Mouse (Mus musculus): Measurements from ENCODE around the gene Grm6.
A peak's percentile ranks its signal among the peaks of the same experiment; 100 is the strongest.

Gene Grm6

GRCm38 (mm10) chr11:50850177-50850735, at the start of gene Grm6:
Gene Grm6 (plus strand): TSS chr11:50850685.
- DNase-seq (ENCODE audit: low spot score) = no peak

- no peak for DNase-seq (ENCODE audit: low spot score)
Observed at GRCm38 (mm10) chr11:50814233-50814632, 36.3 kb upstream of the Grm6 start.

GRCm38 (mm10) chr11:50826214-50826613, 24.3 kb upstream of the Grm6 start:
- no peak for DNase-seq (ENCODE audit: low spot score)

GRCm38 (mm10) chr11:50827010-50827953, 23.2 kb upstream of the Grm6 start, which contains the start of gene Zfp354c:
Gene Zfp354c (minus strand): TSS chr11:50827724.
- DNase-seq (ENCODE audit: low spot score) = peak; percentile 87

GRCm38 (mm10) chr11:50835727-50836126, 14.8 kb upstream of the Grm6 start:
- DNase-seq (ENCODE audit: low spot score) = no peak

GRCm38 (mm10) chr11:50841023-50841735, 9.3 kb upstream of the Grm6 start, which contains the start of gene Zfp879:
Gene Zfp879 (minus strand): TSS chr11:50841552.
- DNase-seq (ENCODE audit: low spot score) = peak; percentile 94

GRCm38 (mm10) chr11:50845951-50846350, 4.5 kb upstream of the Grm6 start:
- DNase-seq (ENCODE audit: low spot score) = no peak

- no peak for DNase-seq (ENCODE audit: low spot score)
Observed at GRCm38 (mm10) chr11:50847047-50847446, 3.4 kb upstream of the Grm6 start.

- DNase-seq (ENCODE audit: low spot score) = no peak
Observed at GRCm38 (mm10) chr11:50848520-50849137, 1.9 kb upstream of the Grm6 start.

GRCm38 (mm10) chr11:50849310-50849709, 1.2 kb upstream of the Grm6 start:
- DNase-seq (ENCODE audit: low spot score) = no peak

- no peak for DNase-seq (ENCODE audit: low spot score)
Observed at GRCm38 (mm10) chr11:50850989-50851601, 610 bp downstream of the Grm6 start.

GRCm38 (mm10) chr11:50878641-50879040, 28.2 kb downstream of the Grm6 start:
- no peak for DNase-seq (ENCODE audit: low spot score)

GRCm38 (mm10) chr11:50883756-50884155, 33.3 kb downstream of the Grm6 start:
- no peak for DNase-seq (ENCODE audit: low spot score)

GRCm38 (mm10) chr11:50886231-50886932, 35.9 kb downstream of the Grm6 start:
- peak; percentile 52 for DNase-seq (ENCODE audit: low spot score)

GRCm38 (mm10) chr11:50886933-50887293, 36.4 kb downstream of the Grm6 start:
- no peak for DNase-seq (ENCODE audit: low spot score)

- DNase-seq (ENCODE audit: low spot score) = peak; percentile 89
Observed at GRCm38 (mm10) chr11:50887390-50888128, 37.1 kb downstream of the Grm6 start, which contains the start of gene Zfp454. Gene Zfp454 (minus strand): TSS chr11:50887651.

- no peak for DNase-seq (ENCODE audit: low spot score)
Observed at GRCm38 (mm10) chr11:50892441-50892840, 42.0 kb downstream of the Grm6 start.

GRCm38 (mm10) chr11:50897359-50897758, 46.9 kb downstream of the Grm6 start:
- no peak for DNase-seq (ENCODE audit: low spot score)

- DNase-seq (ENCODE audit: low spot score) = no peak
Observed at GRCm38 (mm10) chr11:50908136-50908535, 57.7 kb downstream of the Grm6 start.

GRCm38 (mm10) chr11:50913301-50913700, 62.8 kb downstream of the Grm6 start:
- DNase-seq (ENCODE audit: low spot score) = no peak
